Mouse (Mus musculus) frontal cortex, postnatal 14 days (tissue): ENCODE measurements at regions not wholly inside any gene's neighbourhood (a gene's known extent, or its start where the extent isn't known, plus 50 kb on each side); places are given as distances from the start of the nearest gene placed in this dataset.

Experiments
- DNase-seq, 2 experiments: peaks; one replicate each; pipeline ENCODE4 v3.0.0; 2022; ENCODE audit warnings: low spot score in 2 of 2

DNA sequence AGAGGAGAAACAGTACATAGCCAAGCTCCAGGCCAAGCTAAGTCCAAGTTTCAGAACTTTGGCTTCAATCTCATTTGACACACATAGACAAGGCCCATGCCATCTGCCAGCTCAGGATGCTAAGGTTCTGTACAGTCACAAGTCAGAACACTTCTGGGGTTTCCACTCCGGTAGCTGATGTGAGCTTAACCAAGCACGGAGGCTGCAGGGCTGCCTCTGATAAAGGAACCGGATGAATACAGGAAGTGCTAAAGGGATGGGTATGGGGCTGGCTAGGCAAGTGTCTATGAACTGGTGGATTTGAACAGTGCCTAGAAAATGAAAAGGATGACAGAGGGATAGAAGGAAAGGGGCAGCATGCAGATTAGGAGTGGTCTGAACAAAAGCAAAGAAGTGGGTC is 75.4 kb upstream of the Vldlr start:
- no peak for DNase-seq

GRCm38 (mm10) chr19:27142181-27142580 is 74.1 kb upstream of the Vldlr start:
- no peak for DNase-seq

DNA sequence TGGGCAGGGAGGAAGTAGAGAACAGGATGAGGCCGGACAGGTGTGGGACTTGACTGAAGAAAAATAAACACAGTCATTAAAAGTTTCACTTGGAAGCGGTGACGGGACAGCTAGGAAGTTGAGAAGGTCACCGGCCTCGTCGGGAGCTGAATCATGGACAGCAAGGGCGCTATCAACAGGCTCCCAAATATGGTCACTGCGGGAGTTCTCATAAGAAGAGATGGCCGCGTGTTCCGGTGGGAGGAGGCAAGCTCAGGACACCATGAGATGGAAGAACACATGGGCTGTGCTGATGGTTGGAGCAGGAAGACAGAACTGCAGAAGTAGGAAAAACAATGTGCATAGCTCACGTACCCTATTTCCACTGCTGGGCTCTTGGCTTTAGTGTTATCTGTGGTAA is 68.9 kb upstream of the Vldlr start:
- DNase-seq: no peak

GRCm38 (mm10) chr19:27148330-27148729 is 68.0 kb upstream of the Vldlr start:
- no peak for DNase-seq

DNA sequence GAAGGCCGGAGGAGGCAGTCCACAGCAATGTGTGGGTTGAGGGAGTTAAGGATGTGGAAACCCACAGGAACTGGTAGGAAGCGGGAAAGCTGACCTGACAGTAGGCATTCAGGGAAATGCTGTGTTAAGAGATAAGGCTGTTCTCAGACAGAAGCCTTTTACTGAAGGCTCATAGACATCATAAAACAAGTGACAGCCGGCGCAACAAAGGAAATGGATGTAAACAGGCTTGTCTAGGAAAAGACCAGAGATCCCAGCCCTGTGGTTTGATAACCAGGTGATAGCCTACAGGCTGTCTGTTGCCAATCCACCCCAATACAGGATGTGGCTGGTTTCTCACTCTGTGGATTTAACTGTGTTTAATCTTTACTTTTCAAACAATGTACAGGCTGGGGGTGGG is 66.7 kb upstream of the Vldlr start:
- DNase-seq: no peak

DNA sequence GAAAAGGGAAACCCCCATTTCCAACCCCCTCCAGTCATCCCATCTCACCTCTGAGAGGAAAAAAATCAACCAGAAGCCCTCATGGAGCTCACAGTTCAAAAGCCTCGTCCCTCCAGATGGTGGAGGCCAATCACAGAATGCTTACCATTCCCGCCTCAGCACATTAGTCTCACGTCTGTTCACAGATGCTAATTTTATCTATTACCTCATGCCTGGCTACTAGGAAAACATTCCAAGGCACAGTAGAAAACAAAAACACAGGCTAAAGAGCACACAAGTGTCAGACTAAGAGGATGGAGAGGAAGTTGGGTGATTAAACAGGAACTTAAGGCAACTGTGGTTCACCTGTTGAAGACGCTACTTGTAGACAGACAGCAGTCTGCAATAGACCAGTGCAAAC is 54.4 kb upstream of the Vldlr start:
- no peak for DNase-seq
